Mouse (Mus musculus): ENCODE data around the gene Hebp2. TPM values are rescaled to one million over a fixed set of nuclear protein-coding genes. Genes with fewer than 3 reads are reported as not detected.
"Not testable (repeated sequence)": the region's sequence is repeated elsewhere in the genome, so short reads cannot be mapped to it uniquely, and the experiment has no call there.

Hebp2 gene
- 1 to 10 TPM in 1 of 26 experiments, under 1 TPM in 4, not detected in 21; 0.26 to 1.2 (median 0.36) TPM for total RNA-seq (2018; cell fraction: chromatin; rRNA removed)
- total RNA-seq (2018; cell fraction: cytosol; rRNA removed): under 1 TPM; 0.06 to 0.97 (median 0.35) TPM
- total RNA-seq (2018; cell fraction: nucleus; rRNA removed): under 1 TPM in 4 of 26 experiments, not detected in 22; 0.24 to 0.99 (median 0.46) TPM
- polyA plus RNA-seq (2018): 0.57 to 0.72 TPM (median 0.70 TPM) in 3 replicates

DNA sequence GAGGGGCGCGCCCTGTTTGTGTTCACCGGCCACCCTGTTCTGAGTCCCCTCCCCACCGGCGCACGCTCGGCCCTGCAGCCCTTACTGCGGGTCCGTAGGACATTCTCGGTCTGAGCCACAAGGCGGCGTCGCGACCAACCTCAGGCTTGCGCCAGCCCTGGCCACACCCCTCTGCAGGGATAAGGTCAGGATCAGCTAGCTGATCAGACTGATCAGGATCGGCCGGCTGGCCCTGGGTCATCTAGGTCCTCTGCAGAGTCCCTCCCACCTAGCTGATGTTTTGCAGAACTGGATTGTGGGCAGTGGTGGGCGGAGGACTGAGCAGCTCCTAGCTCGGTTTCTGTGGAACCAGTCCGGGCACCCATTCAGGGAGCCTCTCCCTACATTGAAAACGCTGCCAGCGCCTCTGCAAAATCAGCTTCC is at the start of gene Hebp2:
Gene Hebp2 (minus strand): TSS at position 264 of the 423 bp plus-strand sequence.
- Histone ChIP-seq H3K27ac (no peak within 1 kb of the TSS), H3K79me2 (ENCODE audit: inconsistent target) (no peaks in the 10 kb centered on the region), H3K36me3 (ENCODE audit: inconsistent target) (no peaks in the 10 kb centered on the region), H3K4me3 (ENCODE audit: inconsistent target) (peak within 1 kb of the TSS; percentile 26)
- WGBS (ENCODE audit: missing documents): 3% methylated on average over 20 of the region's 22 CpGs

DNA sequence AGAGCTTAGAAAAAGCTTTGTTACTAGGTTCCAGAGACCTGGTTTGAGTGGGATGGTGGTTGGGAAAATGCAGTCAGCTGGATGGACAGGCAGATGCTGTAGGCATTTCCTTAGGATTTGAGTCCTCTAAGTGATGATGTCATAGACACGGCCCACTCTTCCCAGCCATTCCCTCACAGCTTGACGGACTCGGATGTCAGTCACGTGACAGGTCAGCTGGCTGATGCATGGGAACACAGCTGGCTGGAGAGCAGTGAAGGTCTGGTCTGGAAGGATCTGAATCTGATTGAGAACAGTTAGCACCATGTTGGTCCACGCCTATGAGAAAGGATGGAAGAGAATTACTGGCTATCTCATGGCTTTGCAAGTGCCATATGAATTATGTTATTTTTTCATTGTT is 43.6 kb upstream of the Hebp2 start:
- Histone ChIP-seq H3K27ac (no peak overlapping the region), H3K79me2 (ENCODE audit: inconsistent target) (no peaks in the 10 kb centered on the region), H3K36me3 (ENCODE audit: inconsistent target) (no peaks in the 10 kb centered on the region), H3K4me3 (ENCODE audit: inconsistent target) (no peak overlapping the region)
- WGBS (ENCODE audit: missing documents): 88% methylated on average over 5 of the region's 5 CpGs

DNA sequence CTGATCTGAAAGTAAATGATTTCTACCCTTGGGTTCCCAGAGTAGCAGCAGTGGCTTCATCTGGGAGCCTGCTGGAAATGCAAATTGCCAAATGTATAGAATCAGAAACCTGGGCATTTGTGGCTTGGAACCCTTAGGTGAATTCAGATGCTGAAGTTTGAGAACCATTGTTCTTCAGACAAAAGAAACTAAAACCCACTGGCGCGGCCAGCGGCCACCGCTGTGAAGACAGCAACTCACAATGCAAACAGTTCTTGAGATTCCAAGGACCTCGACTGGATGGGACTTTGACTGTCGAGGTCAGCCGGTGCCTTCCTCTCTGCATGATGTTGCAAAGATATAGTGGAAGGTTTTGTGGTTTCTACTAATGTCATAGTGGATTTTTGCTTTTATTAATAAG is 38.3 kb upstream of the Hebp2 start:
- WGBS (ENCODE audit: missing documents): 86% methylated on average over 7 of the region's 7 CpGs
- H3K79me2 ChIP-seq (ENCODE audit: inconsistent target): no peaks in the 10 kb centered on the region
- H3K4me3 ChIP-seq (ENCODE audit: inconsistent target): no peak overlapping the region
- no peaks in the 10 kb centered on the region for H3K36me3 ChIP-seq (ENCODE audit: inconsistent target)
- no peak overlapping the region for H3K27ac ChIP-seq

DNA sequence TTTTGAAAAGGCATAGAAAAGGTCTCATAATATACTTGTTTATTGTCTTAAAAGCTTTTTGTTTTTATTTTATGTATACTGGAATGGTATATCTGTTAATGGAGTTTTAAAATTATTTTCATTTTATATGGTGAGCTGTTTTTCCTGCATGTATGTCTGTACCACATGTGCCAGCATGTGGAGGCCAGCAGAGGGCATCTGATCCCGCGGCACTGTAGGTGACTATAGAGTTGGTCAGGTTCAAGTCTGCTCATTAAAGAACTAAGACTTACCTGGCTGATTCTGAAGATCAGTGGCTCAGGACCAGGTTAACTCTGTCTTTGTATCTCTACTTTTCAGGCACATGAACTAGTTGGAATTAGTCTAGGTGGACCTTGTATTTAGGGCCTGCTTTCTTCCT is 26.7 kb upstream of the Hebp2 start:
- no peak overlapping the region for H3K27ac ChIP-seq
- H3K79me2 ChIP-seq (ENCODE audit: inconsistent target): no peaks in the 10 kb centered on the region
- no peak overlapping the region for H3K4me3 ChIP-seq (ENCODE audit: inconsistent target)
- H3K36me3 ChIP-seq (ENCODE audit: inconsistent target): no peaks in the 10 kb centered on the region
- WGBS (ENCODE audit: missing documents): 46% methylated on average over 2 of the region's 2 CpGs

DNA sequence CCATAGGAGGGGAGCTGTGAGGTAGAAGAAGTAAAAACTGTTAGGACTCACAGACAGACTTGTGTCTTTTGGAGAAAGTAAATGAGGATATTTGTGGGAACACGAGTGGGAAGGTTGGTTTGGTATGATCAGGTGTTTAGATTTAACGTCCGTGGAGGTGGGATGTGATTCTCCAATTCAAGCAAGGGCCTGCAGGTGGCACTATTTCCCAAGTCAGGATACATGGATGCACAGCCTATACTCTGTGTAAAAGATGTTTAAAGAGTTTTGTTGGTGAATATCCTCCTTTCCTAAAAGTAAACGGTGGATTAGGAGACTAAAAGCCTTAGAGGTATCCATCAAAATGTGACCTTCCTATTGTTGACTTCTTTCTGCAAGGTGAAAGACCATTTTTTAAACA is 17.1 kb upstream of the Hebp2 start:
- H3K4me3 ChIP-seq (ENCODE audit: inconsistent target): no peak overlapping the region
- WGBS (ENCODE audit: missing documents): 0% methylated on average over 4 of the region's 4 CpGs

DNA sequence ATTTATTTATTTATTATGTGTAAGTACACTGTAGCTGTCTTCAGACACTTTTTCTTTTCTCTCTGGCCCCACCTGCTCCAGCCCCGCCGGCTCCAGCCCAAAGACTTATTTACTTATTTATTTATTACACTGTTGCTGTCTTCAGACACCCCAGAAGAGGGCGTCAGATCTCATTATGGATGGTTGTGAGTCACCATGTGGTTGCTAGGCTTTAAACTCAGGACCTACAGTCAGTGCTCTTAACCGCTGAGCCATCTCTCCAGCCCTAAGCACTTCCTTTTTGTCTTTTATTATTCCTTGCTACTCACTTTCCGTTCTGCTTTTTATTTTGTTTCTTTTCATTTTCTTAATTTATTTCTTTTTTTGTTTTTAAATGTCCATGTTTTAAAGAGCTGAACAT is 15.6 kb upstream of the Hebp2 start:
- Histone ChIP-seq H3K79me2 (ENCODE audit: inconsistent target) (no peaks in the 10 kb centered on the region), H3K4me3 (ENCODE audit: inconsistent target) (no peak overlapping the region), H3K27ac (no peak overlapping the region), H3K36me3 (ENCODE audit: inconsistent target) (no peaks in the 10 kb centered on the region)
- WGBS (ENCODE audit: missing documents): 32% methylated on average over 5 of the region's 5 CpGs

More for the DNA sequence above, 17.1 kb upstream of the Hebp2 start:
- H3K27ac ChIP-seq: no peak overlapping the region
- no peaks in the 10 kb centered on the region for H3K79me2 ChIP-seq (ENCODE audit: inconsistent target)
- no peaks in the 10 kb centered on the region for H3K36me3 ChIP-seq (ENCODE audit: inconsistent target)

DNA sequence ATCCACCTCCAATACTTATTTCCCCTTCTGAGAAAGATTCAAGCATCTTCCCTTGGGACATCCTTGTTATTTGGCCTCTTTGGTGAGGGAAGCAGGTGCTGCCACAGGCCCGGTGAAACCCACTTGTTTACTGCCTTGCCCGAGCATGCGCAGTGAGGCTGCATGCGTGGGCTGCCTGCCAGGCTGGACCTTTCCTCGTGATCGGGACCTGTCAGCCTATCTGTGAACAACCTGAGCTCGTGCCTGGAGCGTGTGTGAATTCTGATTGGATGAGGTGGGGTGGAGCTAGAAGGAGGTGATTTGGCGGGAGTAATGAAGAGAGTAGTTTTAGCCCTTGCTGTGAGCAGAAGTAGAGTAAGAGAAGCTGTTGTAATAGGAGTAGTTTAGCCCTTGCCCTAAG is 13.2 kb upstream of the Hebp2 start:
- not testable (repeated sequence) for H3K4me3 ChIP-seq (ENCODE audit: inconsistent target); H3K36me3 ChIP-seq (ENCODE audit: inconsistent target); H3K27ac ChIP-seq; H3K79me2 ChIP-seq (ENCODE audit: inconsistent target)
- 94% methylated on average over 8 of the region's 9 CpGs for WGBS (ENCODE audit: missing documents)

DNA sequence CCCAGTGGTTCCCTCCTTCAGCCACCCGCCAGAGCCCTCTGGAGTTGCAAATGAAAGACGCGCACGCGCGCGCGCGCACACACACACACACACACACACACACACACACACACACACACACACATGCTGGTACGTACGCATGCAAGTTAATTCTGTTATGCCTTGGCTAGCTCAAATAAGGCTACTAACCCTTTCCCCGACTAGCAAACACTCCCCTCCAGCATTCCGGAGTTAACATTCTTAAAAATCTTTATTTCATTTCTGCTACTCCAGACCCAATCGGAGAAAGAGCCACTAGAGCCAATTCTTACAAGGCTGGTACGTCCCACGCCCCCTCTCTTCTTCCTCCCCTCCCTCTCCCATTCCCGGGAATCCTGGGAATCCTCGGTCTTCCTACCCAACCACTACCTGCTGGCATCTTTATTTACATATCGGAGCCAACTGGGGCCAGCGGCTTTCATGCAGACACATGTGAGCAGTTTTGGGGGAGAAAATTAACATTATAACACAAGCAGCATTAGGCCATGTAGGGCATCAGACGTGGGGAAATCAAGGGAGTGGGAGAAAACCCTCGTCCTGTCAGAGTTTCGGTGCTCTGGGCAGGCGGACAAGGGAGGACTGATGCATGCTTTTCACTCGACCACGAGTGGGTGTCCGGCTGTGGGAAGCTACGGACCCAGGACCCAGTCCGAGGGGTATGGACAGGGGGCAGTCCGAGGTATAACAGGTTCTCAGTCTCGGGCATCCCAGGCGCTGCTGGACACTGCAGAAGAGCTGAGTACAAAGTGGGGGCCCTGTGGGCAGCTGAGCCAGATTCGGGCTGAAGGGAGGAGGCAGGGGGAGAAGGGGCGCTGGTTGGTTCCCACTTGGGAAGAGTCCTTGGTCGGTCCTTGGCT is 3.7 kb upstream of the Hebp2 start:
- WGBS (ENCODE audit: missing documents): 48% methylated on average over 25 of the region's 35 CpGs
- no peak overlapping the region for H3K4me3 ChIP-seq (ENCODE audit: inconsistent target)
- no peaks in the 10 kb centered on the region for H3K36me3 ChIP-seq (ENCODE audit: inconsistent target)
- no peaks in the 10 kb centered on the region for H3K79me2 ChIP-seq (ENCODE audit: inconsistent target)
- H3K27ac ChIP-seq: no peak overlapping the region

DNA sequence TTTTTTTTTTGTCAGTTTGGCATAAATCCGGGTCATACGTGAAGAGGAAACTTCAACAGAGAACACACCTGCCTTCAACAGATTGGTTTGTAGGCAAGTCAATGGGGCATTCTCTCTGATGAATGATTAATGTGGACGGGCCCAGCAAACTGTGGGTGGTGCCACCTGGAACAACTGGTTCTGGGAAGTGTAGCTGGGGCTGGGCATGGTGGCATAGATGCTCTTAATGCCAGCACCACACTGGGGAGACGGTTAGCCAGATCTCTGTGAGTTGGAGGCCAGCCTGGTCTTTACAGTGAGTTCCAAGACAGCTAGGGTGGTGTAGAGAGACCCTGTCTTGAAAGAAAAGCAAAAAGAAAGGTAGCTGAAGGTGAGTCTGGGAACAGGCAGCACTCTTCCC is 1.5 kb upstream of the Hebp2 start:
- WGBS (ENCODE audit: missing documents): 90% methylated on average over 4 of the region's 4 CpGs
- H3K79me2 ChIP-seq (ENCODE audit: inconsistent target): no peaks in the 10 kb centered on the region
- no peak overlapping the region for H3K27ac ChIP-seq
- H3K4me3 ChIP-seq (ENCODE audit: inconsistent target): no peak overlapping the region
- no peaks in the 10 kb centered on the region for H3K36me3 ChIP-seq (ENCODE audit: inconsistent target)

DNA sequence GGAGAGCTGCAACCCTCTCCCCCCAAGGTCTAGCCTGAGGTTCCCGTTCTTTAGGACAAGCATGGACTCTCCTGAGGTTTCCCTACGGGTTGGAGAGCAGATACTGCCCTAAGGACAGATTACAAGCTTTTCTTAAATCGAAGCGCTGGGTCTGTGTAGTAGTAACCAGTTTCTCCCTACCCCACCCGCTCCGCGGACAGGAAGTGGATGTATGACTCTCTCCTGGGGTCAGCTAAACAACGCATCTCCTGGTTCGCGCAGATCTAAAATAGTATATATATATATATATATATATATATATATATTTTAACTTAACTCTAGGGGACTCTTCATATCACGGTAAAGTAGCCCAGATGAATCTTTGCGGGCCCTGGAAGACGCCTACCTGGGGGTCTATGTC is 567 bp downstream of the Hebp2 start:
- H3K4me3 ChIP-seq (ENCODE audit: inconsistent target): peak overlapping the region; percentile 26
- no peak overlapping the region for H3K27ac ChIP-seq
- WGBS (ENCODE audit: missing documents): 11% methylated on average over 12 of the region's 13 CpGs
- H3K36me3 ChIP-seq (ENCODE audit: inconsistent target): no peaks in the 10 kb centered on the region
- no peaks in the 10 kb centered on the region for H3K79me2 ChIP-seq (ENCODE audit: inconsistent target)

DNA sequence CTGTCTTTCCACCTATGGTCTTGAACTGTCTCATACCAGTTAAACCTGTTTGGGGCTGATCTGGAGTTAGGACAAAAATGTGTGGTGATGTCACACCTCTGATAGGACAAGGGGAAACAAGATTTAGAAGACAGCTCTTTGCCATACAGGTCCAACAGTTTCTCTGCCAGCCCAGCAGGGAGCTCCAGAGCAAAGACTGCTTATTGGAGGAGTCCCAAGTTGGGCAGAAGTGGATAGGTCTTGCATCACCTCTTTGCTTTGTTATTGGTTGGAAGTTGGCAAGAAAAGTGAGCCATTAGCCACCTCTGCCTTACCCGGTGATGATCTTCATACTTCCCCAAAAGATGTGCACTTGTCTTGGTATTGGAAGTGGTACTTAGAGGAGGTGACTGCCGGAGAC is 9.0 kb downstream of the Hebp2 start:
- Histone ChIP-seq H3K79me2 (ENCODE audit: inconsistent target) (no peaks in the 10 kb centered on the region), H3K27ac (no peak overlapping the region)
- 89% methylated on average over 2 of the region's 2 CpGs for WGBS (ENCODE audit: missing documents)

DNA sequence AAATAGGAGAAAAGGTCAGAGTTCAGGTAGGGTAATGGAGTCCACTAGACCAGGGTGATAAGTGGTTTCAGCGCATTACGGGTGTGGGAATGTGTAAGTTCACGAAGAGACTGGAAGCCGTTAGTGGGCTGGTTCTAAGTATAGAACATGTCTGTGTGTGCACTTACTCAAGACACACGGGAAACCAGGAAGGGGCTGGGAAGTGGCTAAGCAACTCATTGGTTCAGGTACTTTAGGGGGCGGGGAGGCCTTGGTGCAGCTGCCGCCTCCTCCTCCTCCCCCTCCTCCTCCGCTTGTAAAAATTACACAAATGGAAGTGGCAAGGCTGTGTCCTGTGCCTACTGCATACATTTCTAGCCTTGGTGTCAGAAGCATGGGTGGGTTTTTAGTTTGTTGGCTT is 13.6 kb downstream of the Hebp2 start:
- Histone ChIP-seq H3K4me3 (ENCODE audit: inconsistent target) (no peak overlapping the region), H3K27ac (no peak overlapping the region), H3K79me2 (ENCODE audit: inconsistent target) (no peaks in the 10 kb centered on the region), H3K36me3 (ENCODE audit: inconsistent target) (no peaks in the 10 kb centered on the region)
- WGBS (ENCODE audit: missing documents): 63% methylated on average over 6 of the region's 8 CpGs

More for the DNA sequence above, 9.0 kb downstream of the Hebp2 start:
- H3K36me3 ChIP-seq (ENCODE audit: inconsistent target): no peaks in the 10 kb centered on the region
- H3K4me3 ChIP-seq (ENCODE audit: inconsistent target): no peak overlapping the region

DNA sequence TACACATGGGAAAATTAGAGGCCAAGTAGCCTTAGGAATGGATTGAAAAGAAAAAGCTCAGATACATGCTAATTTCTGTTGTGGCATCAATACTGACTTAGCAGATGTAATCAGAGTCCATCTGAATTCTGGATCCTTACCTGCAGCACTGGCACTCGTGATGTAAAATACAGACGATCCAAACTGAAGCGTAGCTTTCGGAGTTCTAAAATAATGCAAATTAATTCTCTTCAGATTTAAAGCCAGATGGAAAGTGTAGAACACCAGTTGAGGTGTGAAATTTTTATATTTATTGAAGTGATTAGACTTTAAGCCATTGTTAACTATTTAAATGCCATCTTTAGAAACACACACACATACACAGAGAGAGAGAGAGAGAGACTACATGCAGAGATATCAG is 15.7 kb downstream of the Hebp2 start:
- Histone ChIP-seq H3K79me2 (ENCODE audit: inconsistent target) (no peaks in the 10 kb centered on the region), H3K27ac (no peak overlapping the region), H3K36me3 (ENCODE audit: inconsistent target) (no peaks in the 10 kb centered on the region), H3K4me3 (ENCODE audit: inconsistent target) (no peak overlapping the region)
- WGBS (ENCODE audit: missing documents): 95% methylated on average over 4 of the region's 4 CpGs

DNA sequence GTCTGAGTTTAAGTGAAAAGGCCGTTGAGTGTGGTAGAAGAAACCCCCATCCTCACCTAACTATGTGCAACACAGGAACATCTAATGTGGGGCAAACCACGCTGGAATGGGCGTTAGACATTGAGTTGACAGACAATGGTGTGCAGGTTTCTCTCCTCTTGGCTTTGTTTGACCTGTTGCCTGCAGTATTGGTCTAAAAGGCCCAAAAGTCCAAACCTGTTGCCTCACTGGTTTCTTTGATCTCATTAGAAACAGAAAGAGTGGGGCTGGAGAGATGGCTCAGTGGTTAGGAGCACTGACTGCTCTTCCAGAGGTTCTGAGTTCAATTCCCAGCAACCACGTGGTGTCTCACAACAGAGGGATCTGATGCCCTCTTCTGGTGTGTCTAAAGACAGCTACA is 16.7 kb downstream of the Hebp2 start:
- Histone ChIP-seq H3K36me3 (ENCODE audit: inconsistent target) (no peaks in the 10 kb centered on the region), H3K27ac (no peak overlapping the region)

DNA sequence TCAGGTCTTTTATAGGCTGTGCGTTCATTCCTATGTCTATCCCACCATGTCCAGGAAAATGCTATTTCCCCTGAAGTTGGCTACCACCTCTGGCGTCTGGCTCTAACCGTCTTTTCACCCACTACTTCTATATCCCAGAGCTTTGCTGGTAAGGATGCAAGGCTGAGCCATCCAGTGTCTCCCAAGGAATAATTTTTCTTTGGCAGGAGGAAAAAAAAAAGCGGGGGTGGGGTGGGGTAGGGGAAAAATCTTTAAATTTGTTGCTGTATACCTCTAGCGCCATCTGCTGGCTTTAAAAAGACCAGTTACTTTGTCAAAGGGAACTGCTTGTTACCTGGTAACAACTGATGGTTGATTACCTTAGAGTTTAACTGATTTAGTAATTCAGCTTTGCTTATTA is 17.4 kb downstream of the Hebp2 start:
- H3K36me3 ChIP-seq (ENCODE audit: inconsistent target): no peaks in the 10 kb centered on the region
- WGBS (ENCODE audit: missing documents): 55% methylated on average over 5 of the region's 5 CpGs
- no peaks in the 10 kb centered on the region for H3K79me2 ChIP-seq (ENCODE audit: inconsistent target)
- no peak overlapping the region for H3K27ac ChIP-seq
- H3K4me3 ChIP-seq (ENCODE audit: inconsistent target): no peak overlapping the region

More for the DNA sequence above, 16.7 kb downstream of the Hebp2 start:
- 93% methylated on average over 4 of the region's 4 CpGs for WGBS (ENCODE audit: missing documents)
- Histone ChIP-seq H3K79me2 (ENCODE audit: inconsistent target) (no peaks in the 10 kb centered on the region), H3K4me3 (ENCODE audit: inconsistent target) (no peak overlapping the region)
